Mouse (Mus musculus) E14TG2a.4 (cell line): ENCODE measurements around the gene Sprtn.

ENCODE experiments used
- CTCF ChIP-seq: conservative IDR thresholded peaks from 2 replicates; pipeline ENCODE4 v1.5.1; 2014; ENCODE audit warnings: low read length
- POU5F1 ChIP-seq: IDR thresholded peaks from 2 replicates; pipeline ENCODE4 v1.6.1; 2014; ENCODE audit warnings: low read length, borderline replicate concordance

- TF ChIP-seq CTCF (no peak), POU5F1 (no peak)
Measured at GRCm38 (mm10) chr8:124898251-124898905, 692 bp downstream of the Sprtn start.
